Mouse (Mus musculus): Measurements from ENCODE around the gene Anpep.

DNA sequence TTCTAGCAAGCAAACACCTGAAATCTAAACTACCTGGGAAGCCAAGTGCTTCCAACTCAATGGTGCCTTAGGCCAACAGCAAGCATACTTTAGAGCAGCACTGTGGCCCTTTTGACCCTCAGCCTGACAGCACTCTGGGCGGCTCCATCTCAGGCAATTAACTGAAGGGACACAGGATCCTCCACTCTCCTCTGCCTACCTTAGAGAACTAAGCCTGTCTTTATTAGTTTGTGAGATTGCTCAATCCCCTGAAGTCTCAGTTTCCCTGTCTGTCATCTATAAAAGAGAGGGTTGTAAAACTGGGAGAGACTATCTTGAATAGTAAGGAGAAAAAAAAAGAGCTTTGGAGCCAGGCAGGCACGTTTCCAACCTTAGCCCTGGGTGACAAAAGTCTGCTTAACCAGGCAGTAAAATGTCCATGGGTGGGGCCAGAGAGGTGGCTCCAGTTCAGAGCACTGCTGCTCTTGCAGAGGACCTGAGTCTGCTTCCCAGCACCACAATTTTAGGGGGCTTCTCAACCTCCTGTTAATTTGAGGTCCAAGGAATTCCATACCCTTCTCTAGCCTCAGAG lies 17.7 kb upstream of the Anpep start:
- no peak for TF ChIP-seq CTCF (IDR thresholded peaks at IDR 0.05; ENCODE audit: low read depth, low read length)
- TF ChIP-seq POLR2A (IDR thresholded peaks at IDR 0.05; ENCODE audit: borderline replicate concordance, low read depth, low read length), result no peak

All from bone marrow macrophage, adult 2 months (primary cell).